Mouse (Mus musculus): ENCODE data around the gene Adcy4.

Adcy4 gene

GRCm38 (mm10) chr14:55720666-55721065 is 63.2 kb downstream of the Adcy4 start:
- TF ChIP-seq GATA4 (IDR thresholded peaks at IDR 0.05; ENCODE audit: insufficient replicate concordance, low read length) = no peak

DNA sequence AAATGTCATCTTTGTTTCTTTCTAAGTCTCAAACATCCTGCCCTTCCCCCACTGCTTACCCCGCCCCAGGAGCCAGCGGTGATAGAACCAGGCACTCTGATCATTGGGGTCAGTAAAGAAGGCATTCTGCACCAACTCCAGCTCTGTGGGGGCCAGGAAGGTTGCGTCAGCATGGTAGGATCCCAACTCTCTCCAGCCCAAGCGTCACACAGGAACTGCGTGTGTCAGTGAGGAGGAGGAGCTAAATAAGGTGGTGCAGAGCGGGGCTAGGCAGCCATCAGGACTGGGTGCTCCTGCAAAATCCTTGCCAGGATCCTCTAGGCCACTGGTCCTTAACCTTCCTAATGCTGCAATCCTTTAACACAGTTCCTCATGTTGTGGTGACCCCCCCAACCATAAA is 64.2 kb downstream of the Adcy4 start:
- TF ChIP-seq GATA4 (IDR thresholded peaks at IDR 0.05; ENCODE audit: insufficient replicate concordance, low read length) = no peak

Measured in liver, adult (tissue).